Mouse (Mus musculus): ENCODE data around the gene Tesmin. TPM values are rescaled to one million over a fixed set of nuclear protein-coding genes. Genes with fewer than 3 reads are reported as not detected.

The Tesmin gene
- polyA plus RNA-seq, 1 experiment from 2014 or later, result 0.39 TPM

GRCm38 (mm10) chr19:3431969-3432368 lies 43.3 kb downstream of the Tesmin start:
- Histone ChIP-seq H3K27me3 (ENCODE audit: insufficient read depth, poor library complexity, severe bottlenecking) (no peaks in the 10 kb centered on the region), H3K4me3 (no peak overlapping the region), H3K9me3 (no peaks in the 10 kb centered on the region), H3K36me3 (no peaks in the 10 kb centered on the region), H3K27ac (no peak overlapping the region), H3K4me1 (replicated peaks) (peaks cover 27% of the 10 kb centered on the region)
- DNase-seq (ENCODE audit: low spot score), result no peak
- 76% methylated on average over 2 of the region's 2 CpGs for whole genome bisulfite sequencing

GRCm38 (mm10) chr19:3434124-3434523 lies 45.5 kb downstream of the Tesmin start:
- no peaks in the 10 kb centered on the region for H3K36me3 ChIP-seq
- H3K4me3 ChIP-seq, result no peak overlapping the region
- peaks cover 25% of the 10 kb centered on the region for H3K4me1 ChIP-seq (replicated peaks)
- 36% methylated on average over 4 of the region's 4 CpGs for WGBS
- H3K9me3 ChIP-seq, result no peaks in the 10 kb centered on the region
- no peak for DNase-seq (ENCODE audit: low spot score)
- H3K27ac ChIP-seq, result no peak overlapping the region
- H3K27me3 ChIP-seq (ENCODE audit: insufficient read depth, poor library complexity, severe bottlenecking), result peaks cover 3% of the 10 kb centered on the region; the same call in 1 of the 2 replicates

GRCm38 (mm10) chr19:3434641-3435040 lies 46.0 kb downstream of the Tesmin start:
- Histone ChIP-seq H3K36me3 (no peaks in the 10 kb centered on the region), H3K27ac (peak overlapping the region; percentile 50; the same call in 1 of the 2 replicates), H3K4me1 (replicated peaks) (peaks cover 20% of the 10 kb centered on the region), H3K9me3 (no peaks in the 10 kb centered on the region), H3K27me3 (ENCODE audit: insufficient read depth, poor library complexity, severe bottlenecking) (peaks cover 3% of the 10 kb centered on the region; the same call in 1 of the 2 replicates), H3K4me3 (no peak overlapping the region)
- DNase-seq (ENCODE audit: low spot score), result no peak
- 41% methylated on average over 4 of the region's 4 CpGs for WGBS

- Histone ChIP-seq H3K36me3 (no peaks in the 10 kb centered on the region), H3K9me3 (no peaks in the 10 kb centered on the region), H3K27me3 (ENCODE audit: insufficient read depth, poor library complexity, severe bottlenecking) (peaks cover 6% of the 10 kb centered on the region), H3K4me3 (no peak overlapping the region), H3K4me1 (replicated peaks) (peaks cover 20% of the 10 kb centered on the region), H3K27ac (no peak overlapping the region)
- no peak for DNase-seq (ENCODE audit: low spot score)
- 88% methylated on average over 3 of the region's 3 CpGs for WGBS
Measured at GRCm38 (mm10) chr19:3435824-3436223, 47.2 kb downstream of the Tesmin start.

GRCm38 (mm10) chr19:3436840-3437239 lies 48.2 kb downstream of the Tesmin start:
- WGBS, result 62% methylated on average over 9 of the region's 9 CpGs
- peak; percentile 21 for DNase-seq (ENCODE audit: low spot score)
- Histone ChIP-seq H3K27me3 (ENCODE audit: insufficient read depth, poor library complexity, severe bottlenecking) (peaks cover 6% of the 10 kb centered on the region), H3K36me3 (no peaks in the 10 kb centered on the region), H3K27ac (no peak overlapping the region), H3K9me3 (no peaks in the 10 kb centered on the region), H3K4me3 (no peak overlapping the region), H3K4me1 (replicated peaks) (peaks cover 20% of the 10 kb centered on the region)

GRCm38 (mm10) chr19:3437980-3438379 lies 49.3 kb downstream of the Tesmin start:
- Histone ChIP-seq H3K4me3 (no peak overlapping the region), H3K36me3 (no peaks in the 10 kb centered on the region), H3K27me3 (ENCODE audit: insufficient read depth, poor library complexity, severe bottlenecking) (peaks cover 6% of the 10 kb centered on the region), H3K9me3 (no peaks in the 10 kb centered on the region), H3K27ac (no peak overlapping the region), H3K4me1 (replicated peaks) (peaks cover 20% of the 10 kb centered on the region)
- DNase-seq (ENCODE audit: low spot score), result no peak
- 69% methylated on average over 5 of the region's 5 CpGs for WGBS

- Histone ChIP-seq H3K27me3 (ENCODE audit: insufficient read depth, poor library complexity, severe bottlenecking) (peaks cover 6% of the 10 kb centered on the region), H3K9me3 (no peaks in the 10 kb centered on the region), H3K27ac (no peak overlapping the region), H3K4me3 (no peak overlapping the region), H3K36me3 (no peaks in the 10 kb centered on the region), H3K4me1 (replicated peaks) (0 out of 2 replicates have a peak, but pooled peaks cover 2% of the 10 kb centered on the region)
- no peak for DNase-seq (ENCODE audit: low spot score)
- 66% methylated on average over 5 of the region's 5 CpGs for WGBS
Measured at GRCm38 (mm10) chr19:3440667-3441066, 52.0 kb downstream of the Tesmin start.

GRCm38 (mm10) chr19:3441092-3441491 lies 52.4 kb downstream of the Tesmin start:
- Histone ChIP-seq H3K36me3 (no peaks in the 10 kb centered on the region), H3K4me1 (replicated peaks) (0 out of 2 replicates have a peak, but pooled peaks cover 2% of the 10 kb centered on the region), H3K27me3 (ENCODE audit: insufficient read depth, poor library complexity, severe bottlenecking) (peaks cover 6% of the 10 kb centered on the region), H3K4me3 (no peak overlapping the region), H3K27ac (no peak overlapping the region), H3K9me3 (no peaks in the 10 kb centered on the region)
- 76% methylated on average over 10 of the region's 10 CpGs for WGBS
- no peak for DNase-seq (ENCODE audit: low spot score)

GRCm38 (mm10) chr19:3447348-3447747 lies 58.7 kb downstream of the Tesmin start:
- no peak for DNase-seq (ENCODE audit: low spot score)
- no peak overlapping the region for H3K4me3 ChIP-seq

GRCm38 (mm10) chr19:3449248-3449647 lies 60.6 kb downstream of the Tesmin start:
- Histone ChIP-seq H3K27ac (no peak overlapping the region), H3K4me3 (no peak overlapping the region), H3K4me1 (replicated peaks) (no peaks in the 10 kb centered on the region), H3K36me3 (peaks cover 15% of the 10 kb centered on the region), H3K27me3 (ENCODE audit: insufficient read depth, poor library complexity, severe bottlenecking) (no peaks in the 10 kb centered on the region), H3K9me3 (0 out of 2 replicates have a peak, but pooled peaks cover 8% of the 10 kb centered on the region)
- DNase-seq (ENCODE audit: low spot score), result no peak
- WGBS, result 80% methylated on average over 3 of the region's 3 CpGs

More at GRCm38 (mm10) chr19:3447348-3447747, 58.7 kb downstream of the Tesmin start:
- Histone ChIP-seq H3K4me1 (replicated peaks) (no peaks in the 10 kb centered on the region), H3K9me3 (0 out of 2 replicates have a peak, but pooled peaks cover 8% of the 10 kb centered on the region), H3K27ac (no peak overlapping the region), H3K27me3 (ENCODE audit: insufficient read depth, poor library complexity, severe bottlenecking) (no peaks in the 10 kb centered on the region), H3K36me3 (no peaks in the 10 kb centered on the region)
- WGBS, result 51% methylated on average over 3 of the region's 3 CpGs

- H3K4me3 ChIP-seq, result no peak overlapping the region
- WGBS, result 93% methylated on average over 3 of the region's 3 CpGs
- no peaks in the 10 kb centered on the region for H3K4me1 ChIP-seq (replicated peaks)
- DNase-seq (ENCODE audit: low spot score), result no peak
- H3K9me3 ChIP-seq, result 0 out of 2 replicates have a peak, but pooled peaks cover 8% of the 10 kb centered on the region
- H3K36me3 ChIP-seq, result peaks cover 29% of the 10 kb centered on the region
- no peaks in the 10 kb centered on the region for H3K27me3 ChIP-seq (ENCODE audit: insufficient read depth, poor library complexity, severe bottlenecking)
- no peak overlapping the region for H3K27ac ChIP-seq
Measured at GRCm38 (mm10) chr19:3450714-3451113, 62.1 kb downstream of the Tesmin start.

GRCm38 (mm10) chr19:3451170-3451569 lies 62.5 kb downstream of the Tesmin start:
- no peak overlapping the region for H3K4me3 ChIP-seq
- peaks cover 34% of the 10 kb centered on the region for H3K36me3 ChIP-seq
- H3K4me1 ChIP-seq (replicated peaks), result no peaks in the 10 kb centered on the region
- H3K27me3 ChIP-seq (ENCODE audit: insufficient read depth, poor library complexity, severe bottlenecking), result no peaks in the 10 kb centered on the region
- DNase-seq (ENCODE audit: low spot score), result peak; percentile 65
- H3K9me3 ChIP-seq, result 0 out of 2 replicates have a peak, but pooled peaks cover 8% of the 10 kb centered on the region
- 32% methylated on average over 6 of the region's 6 CpGs for WGBS
- H3K27ac ChIP-seq, result no peak overlapping the region

GRCm38 (mm10) chr19:3451649-3452048 lies 63.0 kb downstream of the Tesmin start:
- H3K27ac ChIP-seq, result no peak overlapping the region
- H3K4me1 ChIP-seq (replicated peaks), result no peaks in the 10 kb centered on the region
- 66% methylated on average over 6 of the region's 6 CpGs for WGBS
- H3K27me3 ChIP-seq (ENCODE audit: insufficient read depth, poor library complexity, severe bottlenecking), result no peaks in the 10 kb centered on the region
- peak; percentile 29 for DNase-seq (ENCODE audit: low spot score)
- 0 out of 2 replicates have a peak, but pooled peaks cover 7% of the 10 kb centered on the region for H3K9me3 ChIP-seq
- peaks cover 39% of the 10 kb centered on the region for H3K36me3 ChIP-seq
- no peak overlapping the region for H3K4me3 ChIP-seq
